Mouse (Mus musculus) kidney, embryonic 16.5 days (tissue): Measurements from ENCODE around the gene Tecpr2. TPM values are rescaled to one million over a fixed set of nuclear protein-coding genes. Genes with fewer than 3 reads are reported as not detected.
"Not testable (repeated sequence)": the region's sequence is repeated elsewhere in the genome, so short reads cannot be mapped to it uniquely, and the experiment has no call there.

Experiments
- ATAC-seq: fragments of 200-750 bp; cut with Nextera tagmentation; 2 replicates; pipeline ENCODE4 v1.8.0; 2017; ENCODE audit warnings: moderate TSS enrichment; ENCODE audit not compliant: low FRiP score, low TSS enrichment
- H3K27ac ChIP-seq: fragments of 300-500 bp; sonication (generic); 2 replicates; pipeline ENCODE4 v1.5.1; 2014; ENCODE audit warnings: low read length
- H3K27me3 ChIP-seq: fragments of 300-500 bp; sonication (generic); 2 replicates; pipeline ENCODE4 v1.6.1; 2014; ENCODE audit warnings: low read length, control low read depth, mixed read lengths; ENCODE audit not compliant: insufficient read depth
- H3K36me3 ChIP-seq: fragments of 300-500 bp; sonication (generic); 2 replicates; pipeline ENCODE4 v1.6.1; 2014; ENCODE audit warnings: low read length, control low read depth, mixed read lengths; ENCODE audit not compliant: insufficient read depth
- H3K4me1 ChIP-seq: fragments of 300-500 bp; sonication (generic); 2 replicates; pipeline ENCODE4 v1.6.1; 2014; ENCODE audit warnings: low read length, control low read depth, mixed read lengths; ENCODE audit not compliant: insufficient read depth
- H3K4me2 ChIP-seq: fragments of 300-500 bp; sonication (generic); replicated peaks from 2 replicates; pipeline ENCODE4 v1.6.1; 2014; ENCODE audit warnings: low read depth, low read length
- H3K4me3 ChIP-seq: fragments of 300-500 bp; sonication (generic); 2 replicates; pipeline ENCODE4 v1.5.1; 2014; ENCODE audit warnings: mild to moderate bottlenecking, low read length
- H3K9ac ChIP-seq: fragments of 300-500 bp; sonication (generic); replicated peaks from 2 replicates; pipeline ENCODE4 v1.6.1; 2014; ENCODE audit warnings: low read length
- H3K9me3 ChIP-seq: fragments of 300-500 bp; sonication (generic); 2 replicates; pipeline ENCODE4 v1.6.1; 2016; ENCODE audit warnings: low read length, control low read depth
- WGBS: fragments of 180-500 bp; shearing (Covaris S2); extraction: QIAGEN DNeasy Blood & Tissue Kit; methylation state at CpG from one replicate; pipeline ENCODE4 v1.1.7; 2014; 5-methylcytosine and 5-hydroxymethylcytosine counted together
- polyA plus RNA-seq: library from polyadenylated mRNA; unstranded; fragments of >200 nt; fragmentation: Nextera tagmentation; extraction: Ambion mirVana; gene quantifications from 2 replicates; pipeline ENCODE4 v1.2.1, GENCODE M21; 2015

The Tecpr2 gene
- polyA plus RNA-seq, 1 experiment from 2014 or later: 3.6 TPM

DNA sequence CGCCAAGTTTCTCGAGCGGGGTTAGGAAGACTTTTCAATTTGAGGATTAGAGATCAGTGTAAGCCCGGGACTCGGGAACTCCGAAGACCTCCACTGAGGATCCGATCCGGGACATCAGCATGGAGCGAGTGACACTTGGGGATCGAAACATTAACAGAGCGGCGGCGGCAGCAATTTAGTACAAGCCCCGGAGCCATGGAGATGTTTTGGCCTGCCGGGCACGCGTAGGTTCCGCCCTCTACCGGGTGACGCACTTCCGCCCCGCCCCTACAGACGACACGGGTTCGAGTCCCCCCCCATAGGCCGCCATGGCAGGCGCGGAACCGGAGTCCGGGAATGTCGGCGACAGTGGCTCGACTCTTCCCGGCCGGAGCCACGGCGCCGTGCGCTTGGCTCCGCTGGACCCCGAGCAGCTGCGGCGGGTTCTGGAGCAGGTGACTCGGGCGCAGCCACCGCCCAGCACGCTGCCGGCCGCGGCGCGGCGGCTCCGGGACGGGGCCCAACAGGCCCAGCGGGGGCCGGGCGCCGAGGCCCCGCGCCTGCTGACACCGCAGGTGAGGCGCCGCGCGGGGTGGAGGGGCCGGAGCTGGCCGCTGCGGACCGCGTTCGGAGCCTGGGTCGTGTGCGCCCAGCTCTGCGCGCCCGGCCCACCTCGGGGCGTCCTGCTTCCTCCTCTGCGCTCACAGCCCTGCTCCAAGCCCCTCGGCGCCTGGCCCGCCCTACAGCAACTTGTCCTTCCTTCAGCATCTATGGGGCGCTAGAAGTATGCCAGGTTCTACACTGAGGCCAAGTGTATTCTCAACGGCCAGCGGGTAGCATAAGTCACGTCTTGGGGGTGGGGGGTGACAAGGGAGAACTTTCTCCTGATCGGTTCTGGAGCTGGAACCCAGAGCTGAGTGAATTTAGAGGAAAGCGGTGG is 38.8 kb upstream of the Tecpr2 start, which contains the start of gene Zfp839:
Gene Zfp839, plus strand, starts transcription at position 244 of the 919 bp plus-strand sequence.
- peak within 1 kb of the TSS; percentile 78 for H3K4me2 ChIP-seq
- H3K36me3 ChIP-seq: peaks cover 3% of the 10 kb centered on the region
- H3K4me1 ChIP-seq: peaks cover 18% of the 10 kb centered on the region
- no peaks in the 10 kb centered on the region for H3K27me3 ChIP-seq
- peak within 1 kb of the TSS; percentile 79 for H3K4me3 ChIP-seq
- H3K27ac ChIP-seq: peak within 1 kb of the TSS; percentile 79
- H3K9me3 ChIP-seq: no peaks in the 10 kb centered on the region
- H3K9ac ChIP-seq: peak within 1 kb of the TSS; percentile 89
- WGBS: under 1% methylated on average over 84 of the region's 89 CpGs
- peak; percentile 79 for ATAC-seq

GRCm38 (mm10) chr12:110850929-110851256 is 38.2 kb upstream of the Tecpr2 start:
- Histone ChIP-seq H3K9ac (peak overlapping the region; percentile 89), H3K9me3 (no peaks in the 10 kb centered on the region), H3K27me3 (no peaks in the 10 kb centered on the region), H3K27ac (peak overlapping the region; percentile 79), H3K36me3 (peaks cover 8% of the 10 kb centered on the region), H3K4me1 (peaks cover 18% of the 10 kb centered on the region), H3K4me2 (peak overlapping the region; percentile 78), H3K4me3 (peak overlapping the region; percentile 79)
- WGBS: 8% methylated on average over 9 of the region's 9 CpGs
- peak; percentile 10; the same call in 1 of the 2 replicates for ATAC-seq

DNA sequence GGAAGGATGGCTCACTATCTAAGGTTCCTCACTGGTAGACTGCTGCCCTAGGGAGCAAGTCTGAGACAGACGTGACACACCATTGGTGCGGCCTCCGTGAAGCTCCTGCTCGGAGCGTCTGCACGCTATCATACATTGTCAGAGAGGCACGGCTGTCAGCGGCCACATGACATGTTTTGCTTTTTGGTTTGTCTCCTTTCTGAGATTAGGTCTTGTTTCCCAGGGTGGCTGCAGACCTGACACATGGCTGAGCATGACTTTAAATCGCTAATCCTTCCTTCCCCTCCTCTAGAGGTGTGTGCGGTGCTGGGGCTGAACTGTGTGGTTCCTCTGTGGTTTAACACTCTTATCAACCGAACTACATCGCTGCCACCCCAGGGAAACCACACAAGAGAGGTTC is 37.6 kb upstream of the Tecpr2 start:
- H3K9ac ChIP-seq: peak overlapping the region; percentile 89; the same call in 1 of the 2 replicates

GRCm38 (mm10) chr12:110851923-110852322 is 37.1 kb upstream of the Tecpr2 start:
- no peak for ATAC-seq
- Histone ChIP-seq H3K4me1 (peaks cover 12% of the 10 kb centered on the region), H3K4me2 (no peak overlapping the region), H3K27ac (no peak overlapping the region), H3K4me3 (no peak overlapping the region), H3K36me3 (peaks cover 13% of the 10 kb centered on the region), H3K9me3 (no peaks in the 10 kb centered on the region), H3K27me3 (no peaks in the 10 kb centered on the region), H3K9ac (no peak overlapping the region)
- 92% methylated on average over 1 of the region's 1 CpGs for WGBS

More for the DNA sequence above, 37.6 kb upstream of the Tecpr2 start:
- no peaks in the 10 kb centered on the region for H3K27me3 ChIP-seq
- H3K4me2 ChIP-seq: peak overlapping the region; percentile 78
- peaks cover 13% of the 10 kb centered on the region for H3K36me3 ChIP-seq
- no peak overlapping the region for H3K27ac ChIP-seq
- 79% methylated on average over 12 of the region's 12 CpGs for WGBS
- H3K9me3 ChIP-seq: no peaks in the 10 kb centered on the region
- peaks cover 13% of the 10 kb centered on the region for H3K4me1 ChIP-seq
- ATAC-seq: no peak
- H3K4me3 ChIP-seq: peak overlapping the region; percentile 79

DNA sequence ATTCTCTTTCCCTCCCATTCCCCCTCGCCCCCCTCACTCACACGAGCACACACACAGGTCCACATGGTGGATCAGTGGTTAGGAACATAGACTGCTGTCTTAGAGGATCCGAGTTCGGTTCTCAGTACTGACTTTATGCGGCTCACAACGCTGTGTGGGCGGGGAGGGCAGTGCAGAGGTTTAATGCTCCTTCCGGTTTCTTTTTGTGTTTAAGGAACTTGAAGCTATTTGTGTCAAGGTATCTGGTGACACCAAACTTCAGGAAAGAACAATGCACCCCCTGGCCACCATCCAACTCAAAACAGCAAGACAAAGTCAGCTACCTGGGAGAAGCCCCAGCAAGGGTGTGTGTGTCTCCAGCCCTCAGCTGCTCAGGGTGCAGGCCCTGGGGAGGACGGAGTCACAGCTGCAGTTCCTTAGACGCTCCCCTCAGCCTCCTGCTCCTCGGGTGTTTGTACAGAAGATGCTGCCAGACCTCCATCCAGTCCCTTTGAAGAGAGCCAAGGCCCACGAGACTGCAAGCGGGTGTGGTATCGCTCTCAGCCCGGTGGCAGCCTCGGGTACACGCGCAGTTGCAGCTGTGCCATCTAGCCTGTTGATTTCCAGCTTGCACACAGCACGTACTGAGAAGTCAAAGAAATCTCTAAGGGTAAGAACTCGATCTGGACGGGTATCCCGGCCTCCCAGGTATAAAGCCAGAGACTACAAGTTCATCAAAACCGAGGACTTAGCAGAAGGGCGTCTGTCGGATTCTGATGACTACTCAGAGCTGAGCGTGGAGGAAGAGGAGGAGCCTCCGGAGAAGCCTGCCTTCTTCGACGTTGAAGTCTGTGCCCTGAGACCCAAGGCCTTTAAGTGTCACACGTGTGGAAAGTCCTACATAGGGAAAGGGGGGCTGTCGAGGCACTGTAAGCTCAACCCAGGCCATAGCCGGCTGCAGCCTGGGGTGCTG is 34.0 kb upstream of the Tecpr2 start:
- no peak overlapping the region for H3K4me2 ChIP-seq
- H3K27me3 ChIP-seq: no peaks in the 10 kb centered on the region
- peaks cover 17% of the 10 kb centered on the region for H3K4me1 ChIP-seq
- no peak overlapping the region for H3K4me3 ChIP-seq
- WGBS: 86% methylated on average over 32 of the region's 32 CpGs
- no peak overlapping the region; the same call in 1 of the 2 replicates for H3K9ac ChIP-seq
- H3K9me3 ChIP-seq: no peaks in the 10 kb centered on the region
- H3K27ac ChIP-seq: no peak overlapping the region
- H3K36me3 ChIP-seq: peaks cover 19% of the 10 kb centered on the region
- ATAC-seq: no peak

GRCm38 (mm10) chr12:110857196-110857595 is 31.9 kb upstream of the Tecpr2 start:
- H3K4me1 ChIP-seq: 0 out of 2 replicates have a peak, but pooled peaks cover 5% of the 10 kb centered on the region
- 52% methylated on average over 7 of the region's 7 CpGs for WGBS
- ATAC-seq: no peak
- no peak overlapping the region for H3K9ac ChIP-seq
- no peak overlapping the region for H3K4me2 ChIP-seq
- no peak overlapping the region for H3K27ac ChIP-seq
- H3K36me3 ChIP-seq: peaks cover 28% of the 10 kb centered on the region
- H3K9me3 ChIP-seq: no peaks in the 10 kb centered on the region
- H3K27me3 ChIP-seq: no peaks in the 10 kb centered on the region
- no peak overlapping the region for H3K4me3 ChIP-seq

- peaks cover 34% of the 10 kb centered on the region for H3K36me3 ChIP-seq
- ATAC-seq, H3K27ac ChIP-seq, H3K9me3 ChIP-seq, H3K4me1 ChIP-seq, H3K4me3 ChIP-seq, H3K27me3 ChIP-seq, H3K4me2 ChIP-seq, H3K9ac ChIP-seq: not testable (repeated sequence)
- WGBS: 94% methylated on average over 15 of the region's 15 CpGs
Measured at GRCm38 (mm10) chr12:110858681-110859080, 30.4 kb upstream of the Tecpr2 start.

GRCm38 (mm10) chr12:110860293-110860692 is 28.8 kb upstream of the Tecpr2 start:
- no peak for ATAC-seq
- no peak overlapping the region for H3K4me3 ChIP-seq
- no peak overlapping the region for H3K27ac ChIP-seq
- H3K4me2 ChIP-seq: no peak overlapping the region
- H3K4me1 ChIP-seq: 0 out of 2 replicates have a peak, but pooled peaks cover 5% of the 10 kb centered on the region
- H3K9ac ChIP-seq: no peak overlapping the region
- peaks cover 41% of the 10 kb centered on the region for H3K36me3 ChIP-seq
- no peaks in the 10 kb centered on the region for H3K27me3 ChIP-seq
- H3K9me3 ChIP-seq: no peaks in the 10 kb centered on the region

DNA sequence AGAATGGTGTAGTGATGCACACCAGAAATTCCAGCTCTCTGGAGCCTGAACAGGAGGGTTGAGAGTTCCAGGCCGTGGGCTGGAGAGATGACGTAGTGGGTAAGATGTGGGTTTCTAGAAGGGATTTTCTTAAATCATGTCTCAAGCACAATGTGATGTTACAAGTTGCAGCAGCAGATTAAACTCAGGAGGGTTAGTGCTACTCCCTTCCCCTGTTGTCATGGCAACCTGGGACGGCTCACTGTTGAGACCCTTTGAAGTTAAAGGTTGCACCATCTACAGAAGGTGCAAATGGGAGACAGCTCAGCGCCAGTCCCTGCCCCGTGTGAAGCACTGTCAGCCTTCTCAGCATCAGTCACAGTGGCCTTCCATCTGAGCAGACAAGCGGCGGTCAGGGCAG is 27.8 kb upstream of the Tecpr2 start:
- ATAC-seq: no peak
- Histone ChIP-seq H3K9me3 (no peaks in the 10 kb centered on the region), H3K4me1 (0 out of 2 replicates have a peak, but pooled peaks cover 5% of the 10 kb centered on the region), H3K36me3 (peaks cover 32% of the 10 kb centered on the region), H3K4me3 (no peak overlapping the region), H3K27me3 (no peaks in the 10 kb centered on the region), H3K4me2 (no peak overlapping the region), H3K27ac (no peak overlapping the region), H3K9ac (no peak overlapping the region)
- WGBS: 43% methylated on average over 7 of the region's 7 CpGs
